Mouse (Mus musculus): ENCODE measurements around the gene Mroh2a. TPM values are rescaled to one million over a fixed set of nuclear protein-coding genes. Genes with fewer than 3 reads are reported as not detected.

Mroh2a gene
- polyA plus RNA-seq, 1 experiment from 2014 or later: 0.88 TPM

GRCm38 (mm10) chr1:88276524-88277097, 49.8 kb downstream of the Mroh2a start:
- H3K36me3 ChIP-seq (ENCODE audit: control insufficient read depth, insufficient read depth, low read length): peaks cover 29% of the 10 kb centered on the region
- WGBS: 18% methylated on average over 10 of the region's 10 CpGs
- H3K4me3 ChIP-seq (ENCODE audit: low read length): peak overlapping the region; percentile 57
- peak; percentile 16 for ATAC-seq
- H3K4me2 ChIP-seq (ENCODE audit: low read depth, low read length): peak overlapping the region; percentile 62
- H3K27me3 ChIP-seq (replicated peaks; ENCODE audit: control insufficient read depth, insufficient read depth, low read length): no peaks in the 10 kb centered on the region
- peaks cover 32% of the 10 kb centered on the region for H3K4me1 ChIP-seq (ENCODE audit: control insufficient read depth, insufficient read depth, low read length)
- peak overlapping the region; percentile 79 for H3K9ac ChIP-seq (ENCODE audit: low read depth, low read length)
- H3K9me3 ChIP-seq (ENCODE audit: control insufficient read depth, low read length): no peaks in the 10 kb centered on the region
- H3K27ac ChIP-seq (ENCODE audit: low read length): peak overlapping the region; percentile 84

GRCm38 (mm10) chr1:88277098-88277817, 50.5 kb downstream of the Mroh2a start, which contains the start of the genes Hjurp and Trpm8:
TSS of gene Hjurp (minus strand) at chr1:88277633.
TSS of gene Trpm8 (plus strand) at chr1:88277661.
- H3K27ac ChIP-seq (ENCODE audit: low read length): peak within 1 kb of the TSS; percentile 84
- peak within 1 kb of the TSS; percentile 57 for H3K4me3 ChIP-seq (ENCODE audit: low read length)
- H3K4me1 ChIP-seq (ENCODE audit: control insufficient read depth, insufficient read depth, low read length): peaks cover 32% of the 10 kb centered on the region
- H3K9me3 ChIP-seq (ENCODE audit: control insufficient read depth, low read length): no peaks in the 10 kb centered on the region
- peak within 1 kb of the TSS; percentile 62 for H3K4me2 ChIP-seq (ENCODE audit: low read depth, low read length)
- peak; percentile 91 for ATAC-seq
- H3K9ac ChIP-seq (ENCODE audit: low read depth, low read length): peak within 1 kb of the TSS; percentile 79
- WGBS: under 1% methylated on average over 50 of the region's 50 CpGs
- H3K27me3 ChIP-seq (replicated peaks; ENCODE audit: control insufficient read depth, insufficient read depth, low read length): no peaks in the 10 kb centered on the region
- H3K36me3 ChIP-seq (ENCODE audit: control insufficient read depth, insufficient read depth, low read length): peaks cover 24% of the 10 kb centered on the region

DNA sequence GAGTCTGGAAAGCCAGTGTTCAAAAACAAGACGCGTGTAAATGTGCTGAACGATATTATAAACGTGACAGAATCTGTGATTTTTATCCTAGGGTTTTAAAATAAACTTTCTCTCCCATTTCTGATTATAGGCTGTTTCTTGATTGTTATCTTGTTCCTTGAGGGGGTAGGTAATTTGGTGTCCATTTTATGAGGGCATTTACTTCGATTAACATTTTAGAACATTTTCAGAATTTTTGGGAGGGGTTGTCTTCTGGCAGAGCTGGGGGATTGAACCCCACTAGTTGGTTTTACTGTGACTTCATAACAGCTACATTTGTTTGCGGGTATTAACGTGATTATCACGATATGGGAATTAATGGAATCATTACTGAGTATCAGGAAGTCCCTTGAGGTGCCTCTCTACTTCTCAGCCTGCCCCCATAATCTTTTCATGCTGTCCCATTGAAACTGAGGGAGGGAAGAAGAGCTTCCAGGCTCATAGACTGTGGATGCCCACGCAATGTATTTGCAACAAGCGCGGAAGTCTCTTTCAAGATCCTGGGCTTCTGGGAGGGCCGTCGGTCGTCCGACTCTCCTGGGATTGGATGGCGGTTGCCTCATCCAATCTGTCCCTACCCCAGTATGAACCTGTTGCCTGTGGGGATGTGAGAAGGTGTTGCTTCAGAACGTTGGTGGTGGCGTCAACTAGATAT, 51.2 kb downstream of the Mroh2a start:
- Histone ChIP-seq H3K27ac (ENCODE audit: low read length) (peak overlapping the region; percentile 84; the same call in 1 of the 2 replicates), H3K9me3 (ENCODE audit: control insufficient read depth, low read length) (peaks cover 3% of the 10 kb centered on the region; the same call in 1 of the 2 replicates), H3K4me1 (ENCODE audit: control insufficient read depth, insufficient read depth, low read length) (peaks cover 32% of the 10 kb centered on the region), H3K36me3 (ENCODE audit: control insufficient read depth, insufficient read depth, low read length) (peaks cover 17% of the 10 kb centered on the region), H3K27me3 (replicated peaks; ENCODE audit: control insufficient read depth, insufficient read depth, low read length) (no peaks in the 10 kb centered on the region), H3K4me2 (ENCODE audit: low read depth, low read length) (peak overlapping the region; percentile 62), H3K9ac (ENCODE audit: low read depth, low read length) (peak overlapping the region; percentile 79), H3K4me3 (ENCODE audit: low read length) (peak overlapping the region; percentile 57)
- ATAC-seq: no peak
- WGBS: 66% methylated on average over 18 of the region's 18 CpGs

DNA sequence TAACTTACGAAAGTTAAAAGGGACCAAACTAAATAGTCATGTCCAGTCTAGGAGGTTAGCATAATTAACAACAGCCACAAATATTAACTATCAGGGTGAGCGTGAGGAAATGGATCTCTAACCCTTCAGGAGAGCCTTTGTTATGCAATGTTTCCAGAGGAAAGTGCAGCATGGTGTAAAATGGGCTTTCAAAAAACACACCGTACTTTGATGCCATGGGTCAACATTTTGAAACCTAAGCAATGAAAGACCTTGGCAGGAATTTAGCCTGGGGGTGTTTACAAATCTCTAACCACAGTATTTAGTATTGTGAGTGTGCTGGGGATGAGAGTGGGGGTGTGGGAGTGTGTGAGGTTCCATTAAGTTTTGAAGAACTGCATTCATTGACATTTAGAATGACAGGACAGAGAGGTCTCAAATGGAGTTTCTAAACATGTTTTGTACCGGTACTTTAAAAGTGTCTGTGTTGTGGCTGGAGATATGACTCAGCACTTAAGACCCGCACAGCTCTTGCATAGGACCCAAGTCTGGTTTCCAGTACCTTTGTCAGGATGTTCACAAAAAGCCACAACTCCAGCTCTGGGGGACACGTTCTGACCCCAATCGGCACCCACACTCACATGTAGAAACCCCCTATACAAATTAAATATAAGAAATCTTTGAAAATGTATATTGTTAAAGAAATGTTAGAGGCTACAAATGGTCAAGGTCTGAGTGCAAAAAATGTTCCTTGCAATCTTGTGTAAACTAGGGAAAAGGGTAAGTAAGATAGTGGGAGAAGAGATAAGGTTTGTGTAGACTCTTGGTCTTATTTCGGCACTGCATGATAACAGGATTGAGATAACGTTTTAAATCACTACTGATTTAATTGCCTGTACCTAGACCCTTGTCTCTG, 52.6 kb downstream of the Mroh2a start:
- Histone ChIP-seq H3K36me3 (ENCODE audit: control insufficient read depth, insufficient read depth, low read length) (peaks cover 7% of the 10 kb centered on the region; the same call in 1 of the 2 replicates), H3K27me3 (replicated peaks; ENCODE audit: control insufficient read depth, insufficient read depth, low read length) (no peaks in the 10 kb centered on the region), H3K9me3 (ENCODE audit: control insufficient read depth, low read length) (peaks cover 10% of the 10 kb centered on the region; the same call in 1 of the 2 replicates), H3K4me2 (ENCODE audit: low read depth, low read length) (peak overlapping the region; percentile 19), H3K27ac (ENCODE audit: low read length) (peak overlapping the region; percentile 58), H3K9ac (ENCODE audit: low read depth, low read length) (no peak overlapping the region), H3K4me3 (ENCODE audit: low read length) (no peak overlapping the region), H3K4me1 (ENCODE audit: control insufficient read depth, insufficient read depth, low read length) (peaks cover 32% of the 10 kb centered on the region)
- ATAC-seq: peak; percentile 67
- WGBS: 48% methylated on average over 9 of the region's 9 CpGs

DNA sequence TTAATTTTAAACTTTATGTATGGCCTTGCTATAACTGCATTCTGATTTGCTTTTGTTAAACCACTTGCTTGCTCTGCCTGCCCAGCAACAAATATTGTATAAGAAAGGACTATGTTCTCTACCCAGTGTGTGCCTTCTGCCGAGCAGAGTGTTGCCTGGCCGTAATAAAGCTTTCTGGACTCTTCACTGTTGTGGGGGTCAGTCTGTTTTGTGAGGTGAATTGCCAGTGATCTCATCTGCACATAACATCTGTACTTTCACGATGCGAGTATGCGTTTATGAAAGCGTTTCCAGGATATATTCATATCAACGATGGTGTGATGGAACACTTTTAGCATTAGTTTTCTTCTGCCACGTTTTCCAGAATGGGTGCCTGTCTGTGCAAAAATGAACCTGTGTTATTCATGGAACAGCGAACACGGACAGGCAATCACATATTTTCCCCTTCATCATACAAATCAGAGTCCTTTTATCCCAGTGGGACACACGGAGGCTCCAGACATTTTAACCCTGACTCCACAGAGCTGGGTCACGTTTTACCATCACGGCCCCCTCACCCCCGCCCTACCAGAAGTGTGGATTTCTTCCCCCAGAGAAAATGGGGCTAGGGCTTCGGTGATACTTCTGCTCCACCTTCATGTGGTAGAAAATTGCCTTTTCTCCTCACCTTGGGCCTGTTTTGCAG, 53.4 kb downstream of the Mroh2a start:
- no peaks in the 10 kb centered on the region for H3K27me3 ChIP-seq (replicated peaks; ENCODE audit: control insufficient read depth, insufficient read depth, low read length)
- peak overlapping the region; percentile 11 for H3K4me2 ChIP-seq (ENCODE audit: low read depth, low read length)
- H3K36me3 ChIP-seq (ENCODE audit: control insufficient read depth, insufficient read depth, low read length): no peaks in the 10 kb centered on the region
- 0 out of 2 replicates have a peak overlapping the region, but pooled peaks have one; percentile 0 for H3K4me3 ChIP-seq (ENCODE audit: low read length)
- peaks cover 30% of the 10 kb centered on the region for H3K4me1 ChIP-seq (ENCODE audit: control insufficient read depth, insufficient read depth, low read length)
- peak overlapping the region; percentile 6; the same call in 1 of the 2 replicates for H3K9ac ChIP-seq (ENCODE audit: low read depth, low read length)
- H3K27ac ChIP-seq (ENCODE audit: low read length): peak overlapping the region; percentile 59
- peak; percentile 69 for ATAC-seq
- peaks cover 10% of the 10 kb centered on the region; the same call in 1 of the 2 replicates for H3K9me3 ChIP-seq (ENCODE audit: control insufficient read depth, low read length)
- 53% methylated on average over 15 of the region's 15 CpGs for WGBS

- Histone ChIP-seq H3K4me2 (ENCODE audit: low read depth, low read length) (no peak overlapping the region), H3K36me3 (ENCODE audit: control insufficient read depth, insufficient read depth, low read length) (no peaks in the 10 kb centered on the region), H3K4me3 (ENCODE audit: low read length) (no peak overlapping the region), H3K9me3 (ENCODE audit: control insufficient read depth, low read length) (peaks cover 19% of the 10 kb centered on the region), H3K9ac (ENCODE audit: low read depth, low read length) (no peak overlapping the region), H3K27me3 (replicated peaks; ENCODE audit: control insufficient read depth, insufficient read depth, low read length) (no peaks in the 10 kb centered on the region), H3K27ac (ENCODE audit: low read length) (no peak overlapping the region), H3K4me1 (ENCODE audit: control insufficient read depth, insufficient read depth, low read length) (peaks cover 13% of the 10 kb centered on the region)
- WGBS: 62% methylated on average over 3 of the region's 3 CpGs
- no peak for ATAC-seq
Observed at GRCm38 (mm10) chr1:88282301-88282700, 55.5 kb downstream of the Mroh2a start.

DNA sequence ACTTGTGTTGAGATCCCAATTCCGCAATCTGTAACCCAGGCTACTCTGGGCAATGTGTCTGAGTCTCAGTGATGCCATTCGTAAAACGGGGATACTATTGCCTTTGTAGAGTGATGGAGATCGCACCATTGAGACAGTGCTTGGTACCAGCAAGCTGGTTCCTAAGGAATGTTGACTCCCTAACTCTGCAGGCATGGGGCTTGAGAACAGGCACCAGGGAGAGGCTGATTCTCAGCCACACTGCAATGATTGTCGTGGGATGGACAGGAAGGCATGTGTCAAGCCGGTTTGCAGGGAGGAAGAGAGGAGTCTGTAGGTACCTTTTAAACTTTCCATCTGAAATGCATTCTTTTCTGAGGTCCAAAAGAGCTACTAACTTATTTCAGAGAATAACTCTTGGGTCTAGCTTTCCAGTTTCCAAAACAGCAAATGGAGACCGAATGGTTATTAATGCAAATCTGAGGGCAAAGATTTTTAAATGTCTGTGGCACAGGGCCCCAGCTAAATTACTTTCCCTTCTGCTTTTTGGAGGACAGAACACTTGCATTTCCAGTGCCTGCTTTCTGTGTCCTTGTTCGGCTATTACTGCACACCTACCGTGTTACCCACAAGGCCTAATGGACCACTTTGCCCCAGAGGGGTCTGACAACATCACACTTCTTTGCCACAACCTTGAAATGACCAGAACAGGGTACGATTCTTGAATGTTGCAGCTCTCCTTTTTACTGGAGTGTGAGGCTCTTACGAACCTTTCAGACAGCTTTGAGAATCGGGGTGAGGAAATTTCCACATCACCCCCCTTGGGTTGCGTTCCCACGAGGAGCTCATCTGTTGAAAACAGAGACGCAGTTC, 56.8 kb downstream of the Mroh2a start:
- H3K27me3 ChIP-seq (replicated peaks; ENCODE audit: control insufficient read depth, insufficient read depth, low read length): no peaks in the 10 kb centered on the region
- H3K27ac ChIP-seq (ENCODE audit: low read length): no peak overlapping the region
- H3K4me3 ChIP-seq (ENCODE audit: low read length): no peak overlapping the region
- peaks cover 24% of the 10 kb centered on the region for H3K9me3 ChIP-seq (ENCODE audit: control insufficient read depth, low read length)
- no peaks in the 10 kb centered on the region for H3K36me3 ChIP-seq (ENCODE audit: control insufficient read depth, insufficient read depth, low read length)
- no peak overlapping the region for H3K4me2 ChIP-seq (ENCODE audit: low read depth, low read length)
- 79% methylated on average over 15 of the region's 15 CpGs for WGBS
- H3K9ac ChIP-seq (ENCODE audit: low read depth, low read length): no peak overlapping the region
- no peak for ATAC-seq
- peaks cover 4% of the 10 kb centered on the region; the same call in 1 of the 2 replicates for H3K4me1 ChIP-seq (ENCODE audit: control insufficient read depth, insufficient read depth, low read length)

All from intestine, embryonic 16.5 days (tissue).